8 mouse cellular contexts compared by ENCODE assay signal in the genomic region with DNA sequence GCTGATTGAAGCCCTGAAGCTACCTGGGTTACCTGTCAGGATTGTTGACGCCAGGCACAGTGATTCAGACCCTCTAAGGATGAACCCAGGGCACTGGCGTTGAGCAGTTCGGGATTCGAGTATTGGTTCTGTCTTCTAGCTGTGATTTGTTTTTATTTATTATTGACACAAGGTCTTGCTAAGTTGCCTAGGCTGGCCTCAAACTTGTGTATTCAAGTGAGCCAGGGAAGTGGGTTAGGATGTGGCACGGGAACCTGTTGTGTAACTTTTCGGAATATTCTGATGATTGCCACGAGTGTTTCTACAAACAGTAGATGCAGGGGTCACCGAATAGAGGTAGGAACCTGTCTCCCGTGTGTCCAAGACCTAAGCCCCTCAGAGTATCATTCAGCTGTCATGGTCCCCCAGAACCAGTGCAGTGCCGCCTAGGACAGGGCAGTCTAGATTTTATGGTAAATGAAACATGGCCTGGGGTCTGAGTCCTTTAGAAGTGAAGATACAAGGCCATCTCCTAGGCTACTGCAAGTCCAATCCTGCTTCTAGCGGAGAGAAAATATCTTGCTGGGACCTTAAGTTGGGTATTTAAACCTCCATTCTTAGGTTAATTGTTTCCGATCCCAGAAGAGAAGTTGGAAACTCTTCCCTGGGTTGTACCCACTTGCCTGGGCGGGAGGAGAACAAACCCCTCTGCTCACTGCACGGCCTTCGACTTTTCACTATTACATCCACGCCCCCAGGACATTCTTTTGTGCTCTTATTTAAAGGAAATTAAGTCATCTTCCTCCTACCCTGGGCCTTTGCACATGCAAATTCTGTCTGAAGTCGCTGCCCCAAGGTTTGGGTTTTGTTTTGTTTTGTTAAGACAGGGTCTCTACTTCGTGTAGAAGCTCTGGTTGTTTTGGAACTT. TPM values are rescaled to one million over a fixed set of nuclear protein-coding genes. Genes with fewer than 3 reads are reported as not detected.
A peak's percentile ranks its signal among the peaks of the same experiment; 100 is the strongest.
DNase-seq lines count a peak whose midpoint lies in the region; ATAC-seq and TF ChIP-seq lines count a peak whose summit lies in the region.

No protein-coding gene starts in this region.

- H3K4me3 ChIP-seq in CH12.LX (replicated peaks in 1 of 3; ENCODE audit: low read depth in 2 of 3, low read length in 2 of 3, poor library complexity in 1 of 3), result peak overlapping the region; percentile 68 to 77 (median 70)
- H3K4me3 ChIP-seq in forebrain, embryonic 12.5 days (replicated peaks), result peak overlapping the region; percentile 72
- peak overlapping the region; percentile 71 for H3K4me3 ChIP-seq in limb, embryonic 15.5 days
- peak overlapping the region; percentile 85 for H3K4me3 ChIP-seq in stomach, embryonic 16.5 days (replicated peaks; ENCODE audit: low read length)

- no peak for TF ChIP-seq CTCF in CH12.LX (conservative IDR thresholded peaks at IDR 0.05 in 1 of 2, IDR thresholded peaks at IDR 0.05 in 1 of 2; ENCODE audit: low read depth in 2 of 2, low read length in 2 of 2)

- H3K79me2 ChIP-seq in CH12.LX (replicated peaks; ENCODE audit: control insufficient read depth, extremely low read depth, insufficient read depth, poor library complexity, severe bottlenecking), result peaks cover 41% of the 10 kb centered on the region

- dilution Hi-C loops in CH12.LX (cut with MboI; ENCODE audit: extremely low pct_ligation_motif_present, extremely low pct_unique_long_range_greater_than_20kb, low sequenced_read_pairs), result no loop called here

- no peak for ATAC-seq in forebrain, embryonic 12.5 days (ENCODE audit: low FRiP score)
- no peak for ATAC-seq in limb, embryonic 15.5 days (ENCODE audit: insufficient number of reproducible peaks, low FRiP score, low TSS enrichment, low read depth)
- no peak for ATAC-seq in stomach, embryonic 16.5 days (ENCODE audit: insufficient read depth, low FRiP score)
- ATAC-seq in inflammation-experienced regulatory T-cells, adult 6 months, result no peak

- H3K27me3 ChIP-seq in CH12.LX (replicated peaks), result no peaks in the 10 kb centered on the region
- 0 out of 2 replicates have a peak, but pooled peaks cover 3% of the 10 kb centered on the region for H3K27me3 ChIP-seq in forebrain, embryonic 12.5 days
- H3K27me3 ChIP-seq in limb, embryonic 15.5 days, result no peaks in the 10 kb centered on the region
- H3K27me3 ChIP-seq in stomach, embryonic 16.5 days (ENCODE audit: control insufficient read depth, insufficient read depth, low read length), result no peaks in the 10 kb centered on the region

- peak; percentile 61 for TF ChIP-seq POLR2A in CH12.LX (IDR thresholded peaks at IDR 0.05; ENCODE audit: low read depth, low read length)

- peaks cover 11% of the 10 kb centered on the region for H3K9me3 ChIP-seq in CH12.LX (replicated peaks; ENCODE audit: low read length)
- no peaks in the 10 kb centered on the region for H3K9me3 ChIP-seq in forebrain, embryonic 12.5 days
- no peaks in the 10 kb centered on the region for H3K9me3 ChIP-seq in limb, embryonic 15.5 days
- H3K9me3 ChIP-seq in stomach, embryonic 16.5 days (replicated peaks; ENCODE audit: control insufficient read depth, low read length), result no peaks in the 10 kb centered on the region

- peak overlapping the region; percentile 88 for H3K4me2 ChIP-seq in CH12.LX (ENCODE audit: insufficient read depth, low read depth, poor library complexity, severe bottlenecking)
- H3K4me2 ChIP-seq in forebrain, embryonic 12.5 days, result peak overlapping the region; percentile 94
- H3K4me2 ChIP-seq in limb, embryonic 15.5 days, result peak overlapping the region; percentile 79
- H3K4me2 ChIP-seq in stomach, embryonic 16.5 days (ENCODE audit: low read depth, low read length), result peak overlapping the region; percentile 90

- 36% methylated on average over 18 of the region's 18 CpGs for WGBS in forebrain, embryonic 12.5 days
- 39% methylated on average over 18 of the region's 18 CpGs for WGBS in limb, embryonic 15.5 days
- WGBS in stomach, embryonic 16.5 days, result 38% methylated on average over 18 of the region's 18 CpGs

- peaks cover 14 to 36% of the 10 kb centered on the region in 2 experiments for H3K36me3 ChIP-seq in CH12.LX (replicated peaks in 1 of 2; ENCODE audit: control insufficient read depth in 1 of 2, insufficient read depth in 1 of 2, low read length in 1 of 2)
- H3K36me3 ChIP-seq in forebrain, embryonic 12.5 days (replicated peaks), result peaks cover 13% of the 10 kb centered on the region; the same call in 1 of the 2 replicates
- peaks cover 10% of the 10 kb centered on the region for H3K36me3 ChIP-seq in limb, embryonic 15.5 days
- H3K36me3 ChIP-seq in stomach, embryonic 16.5 days (ENCODE audit: control insufficient read depth, insufficient read depth, low read length), result peaks cover 5% of the 10 kb centered on the region; the same call in 1 of the 2 replicates

- H3K4me1 ChIP-seq in CH12.LX (ENCODE audit: control insufficient read depth in 1 of 2, insufficient read depth in 2 of 2), result peaks cover 9 to 44% of the 10 kb centered on the region in 2 experiments; a peak in 3 of 4 replicates
- peaks cover 38% of the 10 kb centered on the region for H3K4me1 ChIP-seq in forebrain, embryonic 12.5 days
- H3K4me1 ChIP-seq in limb, embryonic 15.5 days, result peaks cover 14% of the 10 kb centered on the region; the same call in 1 of the 2 replicates
- H3K4me1 ChIP-seq in stomach, embryonic 16.5 days (ENCODE audit: control insufficient read depth, insufficient read depth, low read length), result peaks cover 21% of the 10 kb centered on the region

- peak; percentile 94 for DNase-seq in heart, adult 11 months
- no peak for DNase-seq in heart, postnatal 4 days
- DNase-seq in CH12.LX (ENCODE audit: extremely low read depth), result peak; percentile 46
- no peak for DNase-seq in ovary, postnatal 36 days (ENCODE audit: low spot score)

- in situ Hi-C loops in CH12.LX (cut with MboI; ENCODE audit: low pct_ligation_motif_present, low pct_unique_long_range_greater_than_20kb, low sequenced_read_pairs), result loop anchor here (10.0 to 25.0 kb wide), 2 partner anchors 279 to 512 kb away; no protein-coding TSS in a partner anchor

- H3K27ac ChIP-seq in CH12.LX (ENCODE audit: insufficient read depth, low read depth), result peak overlapping the region; percentile 81
- H3K27ac ChIP-seq in forebrain, embryonic 12.5 days, result peak overlapping the region; percentile 97
- H3K27ac ChIP-seq in limb, embryonic 15.5 days, result peak overlapping the region; percentile 99
- peak overlapping the region; percentile 100 for H3K27ac ChIP-seq in stomach, embryonic 16.5 days (ENCODE audit: low read length)

- no peak for TF ChIP-seq EP300 in CH12.LX (IDR thresholded peaks at IDR 0.05; ENCODE audit: low read length)

- peak overlapping the region; percentile 94 for H3K9ac ChIP-seq in CH12.LX (ENCODE audit: insufficient read depth, low read depth)
- peak overlapping the region; percentile 79 for H3K9ac ChIP-seq in forebrain, embryonic 12.5 days
- H3K9ac ChIP-seq in limb, embryonic 15.5 days, result peak overlapping the region; percentile 78
- H3K9ac ChIP-seq in stomach, embryonic 16.5 days (ENCODE audit: low read length), result peak overlapping the region; percentile 85

- no peak for TF ChIP-seq RAD21 in CH12.LX (IDR thresholded peaks at IDR 0.05; ENCODE audit: low read depth, low read length)

TF ChIP-seq in CH12.LX, 34 proteins besides CTCF, POLR2A, EP300 and RAD21:
- no peak for TF ChIP-seq ZMIZ1 (IDR thresholded peaks at IDR 0.05; ENCODE audit: low read depth, low read length)
- TF ChIP-seq TBP (conservative IDR thresholded peaks at IDR 0.05; ENCODE audit: low read depth, low read length), result peak; percentile 64; the same call in 1 of the 2 replicates

RNA-seq across cellular contexts. Expression of a gene that starts 3.6 kb away (rescaled TPM):
- 100 to 1,000 TPM; 174 to 188 TPM for total RNA-seq in heart, postnatal 4 days (2021)
- 42.3 and 50.7 TPM in 2 replicates for total RNA-seq in CH12.LX (2012; rRNA removed)
- 26.2 and 32.7 TPM in 2 replicates for total RNA-seq in CH12.LX (2014; rRNA removed)
- polyA plus RNA-seq in CH12.LX (2012; ENCODE audit: insufficient read length, low read depth), result 175 and 192 TPM in 2 replicates
- 91.5 and 96.5 TPM in 2 replicates for polyA plus RNA-seq in forebrain, embryonic 12.5 days (2016; fragmentation: Nextera tagmentation; extraction: Ambion mirVana)
- polyA plus RNA-seq in limb, embryonic 15.5 days (2015; fragmentation: Nextera tagmentation; extraction: Ambion mirVana), result 147 and 148 TPM in 2 replicates
- polyA plus RNA-seq in stomach, embryonic 16.5 days (2015; fragmentation: Nextera tagmentation; extraction: Ambion mirVana), result 137 and 140 TPM in 2 replicates
- 100 to 1,000 TPM; 109 to 177 (median 123) TPM for polyA plus RNA-seq in inflammation-experienced regulatory T-cells, adult 6 months (2017; shearing (Covaris generic))

Comparison
In these comparisons a context has a peak if more than half of its experiments do, and no peak if none do; other contexts are left out.
1. DNase-seq: peak in heart, adult 11 months (single experiment) and CH12.LX (single experiment); none in heart, postnatal 4 days (single experiment) and ovary, postnatal 36 days (single experiment).
2. Peak in every context shown above with its lines, with median percentiles within 50 percentile points of each other: H3K27ac ChIP-seq, H3K4me2 ChIP-seq, H3K4me3 ChIP-seq and H3K9ac ChIP-seq.